Mouse (Mus musculus) heart, embryonic 13.5 days (tissue): ENCODE results near the gene Nadk2. TPM values are rescaled to one million over a fixed set of nuclear protein-coding genes. Genes with fewer than 3 reads are reported as not detected.

Experiments used
- ATAC-seq: fragments of 200-750 bp; cut with Nextera tagmentation; 2 replicates; pipeline ENCODE4 v1.8.0; 2017; ENCODE audit warnings: moderate TSS enrichment; ENCODE audit not compliant: insufficient number of reproducible peaks, low FRiP score, low TSS enrichment; ENCODE audit errors: extremely low read depth
- H3K27ac ChIP-seq: fragments of 300-500 bp; sonication (generic); replicated peaks from 2 replicates; pipeline ENCODE4 v1.5.1; 2015; ENCODE audit warnings: moderate library complexity, mild to moderate bottlenecking, inconsistent platforms
- H3K27me3 ChIP-seq: fragments of 300-500 bp; sonication (generic); replicated peaks from 2 replicates; pipeline ENCODE4 v1.6.1; 2015; ENCODE audit warnings: mild to moderate bottlenecking, inconsistent platforms
- H3K36me3 ChIP-seq: fragments of 300-500 bp; sonication (generic); 2 replicates; pipeline ENCODE4 v1.6.1; 2015; ENCODE audit warnings: mild to moderate bottlenecking, inconsistent platforms
- H3K4me1 ChIP-seq: fragments of 300-500 bp; sonication (generic); 2 replicates; pipeline ENCODE4 v1.6.1; 2015; ENCODE audit warnings: inconsistent platforms
- H3K4me2 ChIP-seq: fragments of 300-500 bp; sonication (generic); 2 replicates; pipeline ENCODE4 v1.6.1; 2015; ENCODE audit warnings: inconsistent platforms, mild to moderate bottlenecking, moderate library complexity
- H3K4me3 ChIP-seq: fragments of 300-500 bp; sonication (generic); 2 replicates; pipeline ENCODE4 v1.5.1; 2015; ENCODE audit warnings: moderate library complexity, mild to moderate bottlenecking, inconsistent platforms
- H3K9ac ChIP-seq: fragments of 300-500 bp; sonication (generic); 2 replicates; pipeline ENCODE4 v1.6.1; 2015; ENCODE audit warnings: inconsistent platforms, mild to moderate bottlenecking, moderate library complexity
- H3K9me3 ChIP-seq: fragments of 300-500 bp; sonication (generic); 2 replicates; pipeline ENCODE4 v1.6.1; 2016; ENCODE audit warnings: inconsistent platforms
- WGBS: fragments of 180-500 bp; shearing (Covaris S2); methylation state at CpG from one replicate; pipeline ENCODE4 v1.1.7; 2015; ENCODE audit warnings: mixed read lengths; 5-methylcytosine and 5-hydroxymethylcytosine counted together
- polyA plus RNA-seq: library from polyadenylated mRNA; unstranded; fragments of >200 nt; fragmentation: Nextera tagmentation; extraction: Ambion mirVana; gene quantifications from 2 replicates; pipeline ENCODE4 v1.2.1, GENCODE M21; 2015

Nadk2 gene
- polyA plus RNA-seq, 1 experiment from 2014 or later = 45.2 TPM

GRCm38 (mm10) chr15:9139447-9139846 lies 68.4 kb downstream of the Nadk2 start:
- Histone ChIP-seq H3K36me3 (peaks cover 42% of the 10 kb centered on the region), H3K4me1 (peaks cover 37% of the 10 kb centered on the region), H3K4me2 (peak overlapping the region; percentile 87), H3K4me3 (peak overlapping the region; percentile 96), H3K9ac (peak overlapping the region; percentile 83), H3K27ac (no peak overlapping the region; the same call in 1 of the 2 replicates), H3K9me3 (no peaks in the 10 kb centered on the region), H3K27me3 (no peaks in the 10 kb centered on the region)
- no peak for ATAC-seq
- 18% methylated on average over 10 of the region's 10 CpGs for WGBS

GRCm38 (mm10) chr15:9140252-9140680 lies 69.2 kb downstream of the Nadk2 start, which contains the start of gene Lmbrd2:
Gene Lmbrd2 (plus strand): TSS chr15:9140550.
- Histone ChIP-seq H3K4me3 (peak within 1 kb of the TSS; percentile 96), H3K4me2 (peak within 1 kb of the TSS; percentile 87), H3K27me3 (no peaks in the 10 kb centered on the region), H3K9ac (peak within 1 kb of the TSS; percentile 93), H3K9me3 (no peaks in the 10 kb centered on the region), H3K4me1 (peaks cover 31% of the 10 kb centered on the region), H3K36me3 (peaks cover 35% of the 10 kb centered on the region), H3K27ac (peak within 1 kb of the TSS; percentile 84)
- ATAC-seq = peak; percentile 97
- WGBS = 1% methylated on average over 34 of the region's 34 CpGs

GRCm38 (mm10) chr15:9140684-9141171 lies 69.7 kb downstream of the Nadk2 start:
- under 1% methylated on average over 37 of the region's 37 CpGs for WGBS
- no peaks in the 10 kb centered on the region for H3K9me3 ChIP-seq
- H3K36me3 ChIP-seq = peaks cover 32% of the 10 kb centered on the region
- H3K4me2 ChIP-seq = peak overlapping the region; percentile 87
- H3K27me3 ChIP-seq = no peaks in the 10 kb centered on the region
- H3K4me1 ChIP-seq = peaks cover 27% of the 10 kb centered on the region
- H3K4me3 ChIP-seq = peak overlapping the region; percentile 96
- H3K27ac ChIP-seq = peak overlapping the region; percentile 84
- peak; percentile 66 for ATAC-seq
- H3K9ac ChIP-seq = peak overlapping the region; percentile 93

- no peak within 1 kb of the TSS for H3K9ac ChIP-seq
- H3K27me3 ChIP-seq = no peaks in the 10 kb centered on the region
- H3K4me2 ChIP-seq = no peak within 1 kb of the TSS
- H3K36me3 ChIP-seq = peaks cover 68% of the 10 kb centered on the region
- no peak within 1 kb of the TSS for H3K4me3 ChIP-seq
- no peaks in the 10 kb centered on the region for H3K9me3 ChIP-seq
- H3K4me1 ChIP-seq = no peaks in the 10 kb centered on the region
- ATAC-seq = no peak
- H3K27ac ChIP-seq = no peak within 1 kb of the TSS
These were observed 84.3 kb downstream of the Nadk2 start, which contains the start of gene Skp2 for GRCm38 (mm10) chr15:9155325-9155724. Gene Skp2 (minus strand): TSS chr15:9155425.

Other genes starting within 250 kb of the Nadk2 start
- gene Ranbp3l, start 103.3 kb upstream of the Nadk2 start, polyA plus RNA-seq = 0.32 and 0.33 TPM in 2 replicates
- 1.4 and 1.7 TPM in 2 replicates for gene Lmbrd2, start 69.3 kb downstream of the Nadk2 start, polyA plus RNA-seq
- gene Skp2, start 84.2 kb downstream of the Nadk2 start, polyA plus RNA-seq = 29.3 and 29.4 TPM in 2 replicates
- not detected in 2 replicates for gene Ugt3a1, start 205.6 kb downstream of the Nadk2 start, polyA plus RNA-seq